Mouse (Mus musculus) brain, embryonic 14.5 days (tissue): ENCODE results near the gene Cox4i2.

ENCODE experiments used
- CTCF ChIP-seq: fragments of 200-500 bp; IDR thresholded peaks from 2 replicates; pipeline ENCODE4 v1.5.1; 2012; ENCODE audit warnings: inconsistent platforms, mild to moderate bottlenecking, moderate library complexity, borderline replicate concordance; ENCODE audit not compliant: insufficient read depth, insufficient read length; ENCODE audit errors: extremely low read depth
- POLR2A ChIP-seq: fragments of 200-500 bp; IDR thresholded peaks from 2 replicates; pipeline ENCODE4 v1.6.1; 2012; ENCODE audit warnings: mild to moderate bottlenecking, inconsistent platforms, borderline replicate concordance; ENCODE audit not compliant: poor library complexity, insufficient read depth, insufficient read length, severe bottlenecking; ENCODE audit errors: extremely low read depth

DNA sequence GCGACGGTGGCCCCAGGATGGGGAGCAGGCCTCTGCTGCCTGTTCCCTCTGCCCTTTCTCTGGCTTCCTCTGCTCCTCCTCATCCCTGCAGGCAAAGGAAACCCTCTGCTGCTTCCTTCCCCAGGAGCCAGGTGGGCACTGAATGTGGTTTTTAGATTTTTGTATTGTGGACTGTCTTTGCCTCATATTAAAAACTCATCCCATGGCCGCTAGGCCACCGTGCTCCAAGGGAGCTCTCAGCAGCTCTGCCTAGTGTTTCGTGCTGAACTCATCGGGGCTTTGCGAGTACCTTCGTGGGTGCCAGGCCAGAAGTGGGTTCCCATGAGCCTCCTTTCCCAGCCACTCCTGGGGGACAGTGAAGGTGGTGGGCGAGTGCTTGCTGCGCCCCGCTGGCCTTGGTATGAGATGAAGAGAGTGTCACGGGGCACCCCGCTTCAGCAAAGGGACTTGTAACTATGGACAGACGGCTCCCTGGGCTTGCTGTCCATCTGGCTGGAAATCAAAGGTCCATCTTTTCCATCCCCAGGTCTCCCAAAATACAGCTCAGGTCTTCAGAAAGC lies 49.1 kb upstream of the Cox4i2 start:
- no peak for TF ChIP-seq POLR2A
- no peak for TF ChIP-seq CTCF
